Mouse (Mus musculus) olfactory bulb, adult 2 months (tissue): Measurements from ENCODE around the gene Gm20481.

Experiments used
- CTCF ChIP-seq: fragments of 200-500 bp; IDR thresholded peaks from 2 replicates; pipeline ENCODE4 v1.5.1; 2012; ENCODE audit warnings: low read depth, mild to moderate bottlenecking, low read length, moderate library complexity; ENCODE audit not compliant: insufficient read depth
- POLR2A ChIP-seq: fragments of 200-500 bp; IDR thresholded peaks from 2 replicates; pipeline ENCODE4 v1.6.1; 2012; ENCODE audit warnings: mild to moderate bottlenecking, low read depth, low read length, moderate library complexity; ENCODE audit not compliant: insufficient read depth

- TF ChIP-seq POLR2A (no peak), CTCF (no peak)
Measured at GRCm38 (mm10) chr17:34946486-34947140, 23.1 kb upstream of the Gm20481 start.
